Mouse (Mus musculus): ENCODE results near the gene Eif4ebp2.
"Not testable (repeated sequence)": the region's sequence is repeated elsewhere in the genome, so short reads cannot be mapped to it uniquely, and the experiment has no call there.

Eif4ebp2 gene

DNA sequence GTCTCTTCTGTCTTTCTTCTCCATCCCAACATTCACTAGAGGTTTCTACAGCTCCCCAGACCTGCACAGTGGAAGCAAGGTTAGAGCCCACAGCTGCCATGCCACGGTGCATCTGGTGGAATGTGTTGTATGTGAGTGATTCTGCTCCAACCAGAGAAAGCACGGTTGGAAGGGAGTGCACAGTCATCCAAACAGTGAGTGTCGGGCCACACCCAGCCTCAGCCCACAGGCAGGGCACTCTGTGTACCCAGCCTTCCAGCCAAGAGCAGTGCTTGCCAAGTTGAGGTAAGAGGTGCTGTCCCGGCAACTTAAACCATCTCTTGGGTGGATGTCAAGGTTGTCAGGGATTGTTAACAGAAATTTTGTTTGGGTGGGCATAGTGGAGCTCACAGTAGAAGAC, 12.5 kb upstream of the Eif4ebp2 start:
- no peak for DNase-seq (ENCODE audit: low spot score in 2 of 2)

DNA sequence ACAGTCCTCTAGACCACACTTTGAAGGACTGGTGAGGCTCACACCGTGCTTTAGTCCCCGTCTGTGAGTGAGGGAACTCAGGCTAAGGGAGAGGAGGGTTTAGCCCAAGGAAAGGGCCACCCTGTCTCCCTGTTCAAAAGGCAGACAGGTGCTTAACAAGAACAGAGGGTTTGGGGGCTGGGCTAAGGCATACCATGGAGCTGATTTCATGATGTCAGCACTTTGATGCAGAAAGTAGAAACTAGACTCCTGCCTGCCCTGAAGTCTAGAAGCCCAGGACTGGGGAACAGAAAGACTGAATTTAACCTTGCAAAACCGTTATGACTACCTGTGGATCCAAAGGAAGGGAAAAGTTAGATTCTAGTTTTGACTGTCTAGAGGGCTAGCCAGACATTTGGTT, 4.7 kb upstream of the Eif4ebp2 start:
- DNase-seq (ENCODE audit: low spot score in 2 of 2), result no peak

DNA sequence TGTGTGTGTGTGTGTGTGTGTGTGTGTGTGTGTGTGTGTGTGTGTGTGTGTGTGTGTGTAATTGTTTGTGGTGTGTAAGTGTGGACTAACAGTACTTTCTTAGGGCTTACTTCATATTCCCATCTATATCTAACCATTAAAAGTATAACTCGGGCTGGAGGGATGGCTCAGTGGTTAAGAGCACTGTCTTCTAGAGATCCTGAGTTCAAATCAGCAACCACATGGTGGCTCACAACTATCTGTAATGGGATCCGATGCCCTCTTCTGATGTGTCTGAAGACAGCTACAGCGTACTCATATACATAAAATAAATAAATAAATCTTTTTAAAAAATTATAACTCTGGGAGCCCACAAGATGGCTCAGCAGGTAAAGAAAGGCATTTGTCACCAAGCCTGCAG, 710 bp upstream of the Eif4ebp2 start:
- not testable (repeated sequence) for DNase-seq (ENCODE audit: low spot score in 2 of 2)

DNA sequence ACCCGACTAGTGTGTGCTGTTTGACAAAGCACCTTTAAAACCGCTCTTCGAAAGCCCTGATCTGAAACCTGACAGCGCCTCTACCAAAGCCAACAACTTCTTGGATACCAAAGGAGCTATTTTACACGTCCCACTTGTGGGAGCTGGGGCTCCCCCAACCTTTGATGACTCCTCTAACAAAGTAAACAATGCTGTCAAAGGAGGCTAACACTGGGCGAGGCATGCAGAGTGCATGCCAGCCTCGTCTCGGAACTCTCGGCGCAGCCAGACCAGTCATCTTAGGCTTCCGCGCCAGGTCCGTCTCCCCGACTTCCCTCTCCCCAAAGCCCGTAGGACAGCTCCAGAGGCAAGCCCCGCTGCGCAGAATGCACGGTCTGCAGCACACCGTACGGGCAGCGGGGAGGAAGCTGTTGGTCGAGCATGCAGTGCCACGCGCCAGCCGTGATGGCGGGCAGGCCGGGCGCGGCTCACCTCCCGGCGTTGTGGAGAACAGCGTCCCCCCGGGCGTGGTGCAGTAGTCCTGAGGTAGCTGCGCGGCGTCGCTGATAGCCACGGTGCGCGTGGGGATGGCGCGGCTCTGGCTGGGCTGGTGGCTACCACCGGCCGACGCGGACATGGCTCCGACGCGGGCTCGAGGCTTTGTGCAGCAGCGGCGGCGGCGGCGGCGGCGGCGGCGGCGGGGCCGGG, 387 bp downstream of the Eif4ebp2 start:
- peak; percentile 59 to 85 for DNase-seq (ENCODE audit: low spot score in 2 of 2)

DNA sequence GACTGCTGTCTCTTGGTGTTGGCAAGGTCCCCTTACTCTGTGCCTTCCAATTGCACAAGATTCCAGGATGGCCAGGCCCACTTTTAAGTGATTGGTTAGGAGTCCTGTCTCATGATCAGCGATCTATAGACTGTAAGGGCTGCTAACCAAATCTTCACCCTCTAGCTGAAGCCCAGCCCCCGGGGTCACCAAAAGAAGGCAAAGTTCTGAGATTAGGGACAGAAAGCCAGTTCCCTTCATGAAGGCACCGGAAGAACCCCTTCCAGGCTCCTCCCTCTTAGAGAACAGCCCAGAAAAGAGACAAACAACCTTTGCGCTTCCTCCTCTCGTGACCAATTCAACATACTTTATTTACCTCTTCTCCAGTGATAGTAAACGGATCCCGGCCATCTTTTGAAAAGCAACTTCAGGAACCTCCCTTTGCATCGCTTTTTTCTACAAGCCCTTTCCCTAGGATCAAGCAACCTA, 964 bp downstream of the Eif4ebp2 start:
- peak; percentile 36 to 70 for DNase-seq (ENCODE audit: low spot score in 2 of 2)

DNA sequence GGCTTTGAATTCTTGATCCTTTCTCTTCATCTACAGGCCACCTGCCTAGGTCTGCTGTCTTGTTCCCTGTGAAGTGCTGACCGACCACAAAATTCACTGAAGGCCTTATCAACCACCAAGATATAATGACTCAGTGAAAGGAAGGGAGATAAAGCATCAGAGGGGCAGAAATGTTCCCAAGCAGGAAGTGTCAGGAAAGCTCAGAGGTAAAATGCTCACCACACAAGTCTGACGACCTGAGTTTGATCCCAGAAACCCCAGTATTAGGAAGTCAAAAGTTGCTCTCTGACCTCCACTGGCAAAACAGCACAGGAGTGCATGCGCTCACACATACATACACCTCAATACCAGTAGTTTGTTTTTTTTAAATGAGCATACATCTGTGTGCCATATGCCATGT, 3.6 kb downstream of the Eif4ebp2 start:
- no peak for DNase-seq (ENCODE audit: low spot score in 2 of 2)

DNA sequence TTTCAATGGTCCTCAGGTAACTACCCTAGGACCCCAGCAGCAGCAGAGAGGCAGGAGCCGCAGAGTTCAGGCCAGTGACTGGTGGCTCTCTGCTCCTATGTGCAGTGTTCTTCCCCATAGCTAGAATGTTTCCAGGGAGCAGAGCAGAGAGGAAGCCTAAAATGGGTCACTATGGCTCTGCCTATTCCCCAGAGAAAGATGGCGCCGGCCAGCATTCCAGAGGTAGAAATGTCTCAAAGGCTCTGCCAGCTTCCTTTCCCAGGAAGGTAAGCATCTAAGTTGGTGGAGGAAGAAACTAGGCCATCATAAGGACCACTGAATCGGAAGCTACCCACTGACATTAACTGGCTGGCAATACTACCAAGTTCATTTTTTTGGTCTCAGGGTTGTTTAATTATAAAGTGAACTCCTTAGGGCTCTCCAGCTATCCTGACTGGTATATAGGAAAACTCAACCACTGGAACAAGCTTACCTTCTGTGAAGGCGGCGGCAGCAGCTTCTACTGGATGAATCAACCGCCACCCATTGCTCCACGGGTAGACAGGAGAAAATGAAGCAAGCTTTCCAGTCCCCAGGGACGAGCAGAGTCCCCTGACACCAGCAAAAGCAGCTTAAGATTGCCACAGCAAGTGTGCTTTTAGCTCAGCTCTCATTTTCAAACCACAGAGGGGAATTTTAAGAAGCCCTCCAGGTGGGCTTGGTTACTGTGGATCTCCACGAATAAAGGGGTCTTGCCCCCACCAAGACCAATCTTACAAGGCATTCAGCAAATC, 4.7 kb downstream of the Eif4ebp2 start:
- no peak for DNase-seq (ENCODE audit: low spot score in 2 of 2)

DNA sequence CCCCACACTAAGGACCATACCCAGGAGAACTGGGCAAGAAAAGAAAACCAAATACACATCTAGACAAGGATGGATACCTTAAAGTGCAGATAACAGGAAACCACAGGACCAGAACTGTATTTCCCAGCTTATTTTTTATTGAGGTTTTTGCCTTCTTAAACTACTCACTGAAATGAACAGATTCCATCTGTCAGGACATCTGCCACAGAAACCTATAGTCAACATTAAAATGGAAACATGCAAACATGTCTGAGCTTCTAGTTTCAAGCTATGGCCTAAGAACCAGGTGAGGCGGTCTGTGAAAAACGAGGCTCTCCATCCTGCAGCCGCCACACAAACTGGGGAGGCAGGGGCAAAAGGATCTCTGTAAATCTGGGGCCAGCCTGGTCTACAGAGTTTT, 7.4 kb downstream of the Eif4ebp2 start:
- no peak for DNase-seq (ENCODE audit: low spot score in 2 of 2)

DNA sequence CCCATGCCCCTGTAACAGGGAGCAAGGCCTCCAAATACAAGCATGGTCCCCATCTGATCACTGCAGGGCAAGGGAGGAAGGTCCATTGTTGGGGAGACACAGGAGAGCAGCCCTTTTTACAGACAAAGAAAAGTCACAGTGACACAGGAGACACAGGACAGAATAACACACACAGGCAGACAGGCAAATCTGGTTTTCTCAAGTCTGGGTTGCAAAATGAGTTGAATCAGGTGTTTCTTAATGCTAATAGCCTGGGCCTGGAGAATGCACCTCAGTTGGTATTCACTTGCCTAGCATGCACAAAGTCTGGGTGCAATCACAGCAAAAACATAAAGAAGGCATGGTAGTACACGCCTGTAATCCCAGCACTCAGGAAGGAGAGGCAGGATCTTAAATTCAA, 8.6 kb downstream of the Eif4ebp2 start:
- no peak for DNase-seq (ENCODE audit: low spot score in 2 of 2)

DNA sequence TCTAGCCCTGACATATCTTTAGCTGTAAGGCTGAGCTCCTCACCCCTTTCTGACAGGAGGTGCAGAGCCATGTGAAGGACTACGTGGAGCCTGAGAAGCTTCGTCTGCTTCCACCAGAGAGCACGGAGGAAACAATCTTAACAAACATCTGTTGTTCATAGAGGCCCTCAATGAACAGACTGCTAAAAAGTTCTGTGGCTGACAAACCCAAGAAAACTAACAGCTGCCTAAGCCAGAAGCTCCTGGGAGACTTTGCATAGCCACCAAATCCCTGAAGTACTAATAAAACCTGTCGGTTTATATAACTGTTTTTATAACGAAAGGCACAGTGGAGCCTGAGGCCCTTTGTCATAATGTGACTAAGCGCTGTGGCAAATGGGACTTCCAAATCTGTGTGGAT, 9.0 kb downstream of the Eif4ebp2 start:
- DNase-seq (ENCODE audit: low spot score in 2 of 2), result no peak

DNA sequence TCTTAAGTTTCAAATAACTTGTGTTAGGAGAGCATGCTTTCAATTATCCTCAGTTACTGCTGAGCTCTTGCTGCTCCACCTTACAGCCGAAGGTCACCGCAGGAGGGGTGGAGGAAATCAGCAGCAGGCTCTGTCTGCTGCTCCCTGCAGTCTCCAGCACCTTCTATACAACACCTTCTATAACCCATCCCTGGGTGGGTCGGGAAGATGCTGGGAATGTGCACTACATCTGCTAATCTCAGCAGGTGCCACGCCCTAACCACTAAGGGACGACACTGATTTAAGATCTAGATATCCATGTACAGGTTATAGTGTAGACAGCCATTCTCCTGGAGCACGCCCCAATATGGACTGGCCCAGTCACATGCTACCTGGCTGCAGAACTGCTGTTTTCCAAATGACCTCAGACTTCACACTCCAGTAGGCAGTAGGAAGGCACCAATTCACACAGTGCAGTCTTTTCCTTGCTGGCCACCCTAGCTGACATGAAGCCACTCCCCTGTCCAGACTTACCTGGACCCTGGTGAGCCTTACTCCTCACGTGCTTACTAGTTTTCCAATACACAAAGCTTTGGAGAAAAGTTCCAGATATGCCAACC, 12.2 kb downstream of the Eif4ebp2 start:
- DNase-seq (ENCODE audit: low spot score in 2 of 2), result no peak

DNA sequence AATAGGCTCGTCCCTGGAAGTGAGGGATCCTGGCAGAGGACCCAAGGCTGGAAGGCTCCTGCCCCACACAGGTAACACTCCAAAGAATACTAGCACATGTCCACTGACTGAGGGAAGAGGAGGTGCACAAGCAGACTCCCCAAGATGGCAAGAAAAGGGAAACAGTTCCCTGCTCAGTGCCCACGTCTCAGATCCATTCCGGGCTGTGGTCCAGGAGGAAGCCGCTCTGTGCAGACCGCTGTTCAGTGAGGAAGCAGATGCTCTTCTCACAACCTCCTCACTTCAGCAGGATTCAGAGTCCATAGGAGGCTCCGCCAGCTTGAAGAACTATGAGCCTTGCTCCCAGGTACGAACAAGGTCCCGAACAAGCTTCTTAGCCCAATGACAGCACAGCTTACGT, 21.1 kb downstream of the Eif4ebp2 start:
- DNase-seq (ENCODE audit: low spot score in 2 of 2), result no peak

DNA sequence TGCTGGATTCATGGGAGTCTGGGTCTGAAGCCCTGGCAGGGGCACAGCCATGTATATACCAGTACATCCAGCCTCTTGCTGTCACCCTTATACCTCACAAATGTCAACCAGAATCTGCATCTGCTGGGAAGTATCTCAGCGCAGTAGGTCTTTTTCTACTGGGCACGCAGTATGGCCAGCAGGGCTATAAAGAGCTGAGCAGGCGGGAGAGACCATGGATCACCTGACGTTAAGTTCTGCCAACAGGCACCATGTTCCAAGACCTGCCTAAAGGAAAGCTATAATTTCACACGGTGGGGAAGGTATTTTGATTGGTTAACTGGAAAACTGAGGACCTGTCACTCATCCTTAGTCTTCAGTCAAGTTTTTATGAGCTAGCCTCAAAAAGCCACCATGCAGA, 23.4 kb downstream of the Eif4ebp2 start:
- no peak for DNase-seq (ENCODE audit: low spot score in 2 of 2)

DNA sequence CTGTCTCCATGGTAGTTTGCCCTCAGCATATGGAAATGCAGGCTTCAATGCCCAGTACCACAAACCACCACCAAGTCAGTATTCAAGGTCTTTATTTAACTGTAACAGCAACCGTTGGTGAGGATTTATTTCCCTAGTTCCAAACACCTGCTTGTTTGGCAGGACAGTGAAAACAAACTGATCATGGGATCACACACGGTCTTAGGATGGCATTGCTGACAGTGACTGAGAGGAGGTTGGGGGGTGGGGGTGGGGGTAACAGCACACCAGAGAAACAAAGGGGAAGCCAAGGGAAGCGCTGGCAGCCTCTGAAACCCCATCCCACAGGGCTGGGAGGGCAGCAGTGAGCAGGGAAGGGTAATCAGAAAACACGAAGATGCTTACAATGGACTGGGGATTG, 24.0 kb downstream of the Eif4ebp2 start:
- DNase-seq (ENCODE audit: low spot score in 2 of 2), result no peak

DNA sequence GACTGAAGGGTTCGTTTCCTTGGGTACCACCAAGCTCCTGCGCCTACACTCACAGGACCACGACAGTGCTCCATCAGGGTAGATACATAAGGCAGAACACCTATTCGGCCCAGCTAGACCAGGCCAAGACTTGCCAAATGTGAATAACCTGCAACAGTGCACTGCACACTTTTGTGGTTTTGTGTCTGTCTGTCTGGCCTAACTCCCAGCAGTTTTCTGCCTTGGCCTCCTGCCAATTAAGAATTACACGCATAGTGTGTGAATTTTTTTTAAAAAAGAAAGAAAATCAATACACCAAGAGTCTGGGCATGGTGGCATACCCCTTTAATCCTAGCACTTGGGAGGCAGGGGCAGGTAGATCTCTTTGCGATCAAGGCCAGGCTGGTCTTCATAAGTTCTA, 24.5 kb downstream of the Eif4ebp2 start:
- DNase-seq (ENCODE audit: low spot score in 2 of 2), result no peak

DNA sequence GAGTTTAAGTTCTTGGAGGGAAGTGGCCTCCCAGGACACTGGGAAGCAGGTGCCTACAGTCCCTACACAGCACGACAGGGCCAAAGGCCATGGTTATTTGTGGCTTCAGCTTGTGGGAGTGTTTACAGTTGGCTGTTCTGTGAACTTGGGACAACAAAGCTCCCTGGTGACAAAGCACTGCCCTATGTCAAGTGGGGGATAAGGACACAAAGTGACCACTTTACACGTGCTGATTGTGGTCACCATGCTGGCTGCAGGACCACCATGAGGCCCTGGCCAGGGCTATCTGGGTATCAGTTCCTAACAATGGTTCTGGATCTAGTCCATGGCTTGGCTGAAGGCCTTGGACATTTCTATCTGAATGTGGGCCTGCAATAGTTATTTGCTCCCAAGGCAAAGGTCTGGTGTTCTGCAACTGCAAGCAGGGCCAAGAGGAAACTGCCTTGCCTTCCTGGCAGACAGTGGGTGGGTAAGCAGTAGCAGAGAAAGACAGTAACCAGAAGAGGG, 26.2 kb downstream of the Eif4ebp2 start:
- DNase-seq (ENCODE audit: low spot score in 2 of 2), result no peak

DNA sequence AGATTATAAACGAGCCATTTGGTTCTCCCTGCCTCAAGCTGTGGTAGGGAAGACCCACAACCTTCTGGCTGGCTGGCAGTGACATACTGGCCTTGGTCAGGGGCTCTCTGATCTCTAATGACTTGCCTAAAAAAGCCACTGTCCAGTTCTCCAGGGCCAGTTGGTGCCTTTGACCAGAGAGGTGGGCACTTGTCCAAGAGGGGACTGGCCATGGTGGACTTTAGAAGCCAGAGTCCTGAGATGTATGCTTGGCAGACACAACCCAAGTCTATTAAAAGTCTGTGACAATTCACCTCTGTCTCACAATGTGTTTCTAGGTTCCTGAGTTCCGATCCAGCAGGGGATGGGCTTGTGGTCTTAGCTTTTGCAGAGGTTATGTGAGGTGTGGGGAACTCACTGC, 27.4 kb downstream of the Eif4ebp2 start:
- DNase-seq (ENCODE audit: low spot score in 2 of 2), result no peak

DNA sequence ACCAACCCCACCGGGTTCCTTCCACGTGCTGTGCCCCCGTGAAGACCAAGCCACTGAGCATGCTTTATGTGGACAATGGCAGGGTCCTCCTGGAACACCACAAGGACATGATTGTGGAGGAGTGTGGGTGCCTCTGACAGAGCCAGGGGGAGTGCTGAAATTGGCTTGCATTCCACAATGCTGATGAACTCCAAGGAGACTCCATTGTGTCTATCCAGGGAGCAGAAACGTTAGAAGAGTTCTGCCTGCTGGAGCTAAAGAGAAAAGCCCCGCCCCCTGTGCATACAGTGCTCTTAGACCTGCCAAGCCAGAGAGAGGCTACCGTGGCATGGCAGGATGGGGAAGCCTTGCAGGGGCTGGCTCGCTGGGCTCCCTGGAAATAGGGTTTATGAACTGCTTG, 28.0 kb downstream of the Eif4ebp2 start:
- no peak for DNase-seq (ENCODE audit: low spot score in 2 of 2)

DNA sequence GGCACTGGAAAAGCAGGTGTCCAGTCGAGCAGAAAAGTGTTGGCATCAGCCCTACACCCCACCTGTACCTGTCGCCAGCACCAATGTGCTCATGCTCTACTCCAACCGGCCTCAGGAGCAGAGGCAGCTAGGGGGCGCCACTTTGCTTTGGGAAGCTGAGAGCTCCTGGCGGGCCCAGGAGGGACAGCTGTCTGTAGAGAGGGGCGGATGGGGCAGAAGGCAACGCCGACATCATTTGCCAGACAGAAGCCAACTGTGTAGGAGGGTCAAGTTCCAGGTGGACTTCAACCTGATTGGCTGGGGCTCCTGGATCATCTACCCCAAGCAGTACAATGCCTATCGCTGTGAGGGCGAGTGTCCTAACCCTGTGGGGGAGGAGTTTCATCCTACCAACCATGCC, 29.2 kb downstream of the Eif4ebp2 start:
- DNase-seq (ENCODE audit: low spot score in 2 of 2), result peak; percentile 45 to 79

DNA sequence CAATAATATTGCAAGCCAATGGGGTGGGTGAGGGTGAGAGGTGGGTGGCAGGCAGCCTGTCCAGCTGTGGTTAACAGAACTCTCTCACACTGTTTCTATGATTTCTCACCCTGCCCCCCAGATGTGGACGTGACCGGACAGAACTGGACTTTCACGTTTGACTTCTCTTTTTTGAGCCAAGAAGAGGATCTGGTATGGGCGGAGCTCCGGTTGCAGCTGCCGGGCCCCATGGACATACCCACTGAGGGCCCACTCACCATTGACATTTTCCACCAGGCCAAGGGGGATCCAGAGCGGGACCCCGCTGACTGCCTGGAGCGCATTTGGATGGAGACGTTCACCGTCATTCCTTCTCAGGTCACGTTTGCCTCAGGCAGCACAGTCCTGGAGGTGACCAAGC, 29.6 kb downstream of the Eif4ebp2 start:
- no peak for DNase-seq (ENCODE audit: low spot score in 2 of 2)

DNA sequence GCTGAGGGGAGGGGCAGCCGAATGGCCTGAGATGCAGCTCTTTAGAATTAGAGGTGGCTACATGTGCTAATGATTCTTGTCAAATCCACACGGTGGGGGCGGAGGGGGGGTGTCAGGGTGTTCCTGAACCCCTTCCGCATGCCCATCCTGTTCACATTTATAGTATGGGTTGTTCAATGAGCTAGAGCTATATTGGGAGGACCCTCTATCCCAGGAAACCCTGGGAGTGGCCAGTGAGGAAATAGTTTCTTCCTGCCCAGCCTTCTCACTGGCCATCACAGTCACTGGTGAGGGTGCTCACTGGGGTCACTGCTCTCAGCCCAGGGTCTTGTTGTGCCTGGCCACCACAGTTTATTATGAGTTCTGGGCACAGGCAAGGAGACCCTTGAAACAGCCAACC, 32.5 kb downstream of the Eif4ebp2 start:
- DNase-seq (ENCODE audit: low spot score in 2 of 2), result no peak

DNA sequence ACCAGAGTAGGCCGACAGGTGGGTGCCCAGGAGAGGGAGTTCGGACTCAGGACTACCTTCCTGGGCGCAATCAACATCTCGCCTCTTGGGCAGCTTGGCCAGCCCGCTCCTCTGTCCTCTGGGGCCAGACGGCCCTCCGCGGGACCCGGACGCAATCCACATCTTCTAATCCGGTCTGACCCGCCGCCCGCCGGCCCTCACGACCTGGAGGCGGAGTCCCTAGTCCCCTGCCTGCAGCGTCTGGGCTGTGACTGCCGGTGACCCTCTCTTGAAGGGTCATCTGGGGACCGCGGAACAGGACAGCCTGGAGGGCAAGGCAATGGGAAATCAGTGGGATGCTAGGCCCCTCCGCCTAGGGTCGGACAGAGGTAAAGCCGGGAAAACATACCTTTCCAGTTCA, 33.3 kb downstream of the Eif4ebp2 start:
- no peak for DNase-seq (ENCODE audit: low spot score in 2 of 2)
